Mouse (Mus musculus): ENCODE results near the gene Slc44a4.
"Not testable (repeated sequence)": the region's sequence is repeated elsewhere in the genome, so short reads cannot be mapped to it uniquely, and the experiment has no call there.

- not testable (repeated sequence) for TF ChIP-seq CTCF (IDR thresholded peaks at IDR 0.05; ENCODE audit: low read depth, low read length); POLR2A (IDR thresholded peaks at IDR 0.05; ENCODE audit: borderline replicate concordance, low read depth, low read length)
Measured at GRCm38 (mm10) chr17:34948721-34949552, 34.7 kb downstream of the Slc44a4 start.
